Mouse (Mus musculus) lung, embryonic 16.5 days (tissue): ENCODE measurements around the gene Tas1r2. TPM values are rescaled to one million over a fixed set of nuclear protein-coding genes. Genes with fewer than 3 reads are reported as not detected.
A peak's percentile ranks its signal among the peaks of the same experiment; 100 is the strongest.

Experiments used
- ATAC-seq: fragments of 200-750 bp; cut with Nextera tagmentation; 2 replicates; pipeline ENCODE4 v1.8.0; 2017; ENCODE audit warnings: low read depth, mild to moderate bottlenecking, moderate library complexity
- H3K27ac ChIP-seq: fragments of 300-500 bp; sonication (generic); 2 replicates; pipeline ENCODE4 v1.5.1; 2014; ENCODE audit warnings: mild to moderate bottlenecking, control low read depth, low read length
- H3K27me3 ChIP-seq: fragments of 300-500 bp; sonication (generic); 2 replicates; pipeline ENCODE4 v1.6.1; 2014; ENCODE audit warnings: low read depth, low read length, mixed read lengths; ENCODE audit not compliant: control insufficient read depth, insufficient read depth
- H3K36me3 ChIP-seq: fragments of 300-500 bp; sonication (generic); 2 replicates; pipeline ENCODE4 v1.6.1; 2014; ENCODE audit warnings: low read length; ENCODE audit not compliant: control insufficient read depth, insufficient read depth
- H3K4me1 ChIP-seq: fragments of 300-500 bp; sonication (generic); replicated peaks from 2 replicates; pipeline ENCODE4 v1.6.1; 2014; ENCODE audit warnings: low read length, mixed read lengths; ENCODE audit not compliant: control insufficient read depth, insufficient read depth
- H3K4me2 ChIP-seq: fragments of 300-500 bp; sonication (generic); 2 replicates; pipeline ENCODE4 v1.6.1; 2014; ENCODE audit warnings: low read depth, low read length, control low read depth
- H3K4me3 ChIP-seq: fragments of 300-500 bp; sonication (generic); 2 replicates; pipeline ENCODE4 v1.5.1; 2014; ENCODE audit warnings: mild to moderate bottlenecking, low read length, control low read depth
- H3K9ac ChIP-seq: fragments of 300-500 bp; sonication (generic); 2 replicates; pipeline ENCODE4 v1.6.1; 2014; ENCODE audit warnings: low read length, control low read depth
- H3K9me3 ChIP-seq: fragments of 300-500 bp; sonication (generic); 2 replicates; pipeline ENCODE4 v1.6.1; 2016; ENCODE audit warnings: low read length; ENCODE audit not compliant: control insufficient read depth
- WGBS: fragments of 180-500 bp; shearing (Covaris S2); extraction: QIAGEN DNeasy Blood & Tissue Kit; methylation state at CpG from one replicate; pipeline ENCODE4 v1.1.7; 2014; 5-methylcytosine and 5-hydroxymethylcytosine counted together
- polyA plus RNA-seq: library from polyadenylated mRNA; unstranded; fragments of >200 nt; fragmentation: Nextera tagmentation; extraction: Ambion mirVana; gene quantifications from 2 replicates; pipeline ENCODE4 v1.2.1, GENCODE M21; 2015

Tas1r2 gene
- not detected in 2 replicates for polyA plus RNA-seq

DNA sequence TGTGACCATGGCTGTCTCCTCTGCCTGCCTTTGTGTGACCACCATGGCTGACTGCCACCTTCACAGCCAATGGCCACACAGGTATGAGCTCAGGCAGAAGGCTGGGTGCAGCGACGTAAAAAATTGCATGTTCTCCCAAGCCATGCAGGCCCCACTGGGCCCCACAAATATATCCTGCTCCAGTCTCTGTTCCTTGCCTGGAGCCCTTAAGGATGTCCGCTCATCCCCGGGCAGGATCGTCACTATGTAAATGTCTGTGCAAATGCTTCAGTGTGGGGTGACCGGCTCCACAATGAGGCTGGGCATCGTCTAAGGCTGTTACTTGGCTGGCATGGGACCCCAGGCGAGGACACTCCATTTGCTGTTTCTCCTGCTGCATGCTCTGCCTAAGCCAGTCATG lies at the start of gene Tas1r2:
Gene Tas1r2, plus strand, starts transcription at position 301 of the 400 bp plus-strand sequence.
- no peak within 1 kb of the TSS for H3K4me3 ChIP-seq
- H3K27me3 ChIP-seq = no peaks in the 10 kb centered on the region
- H3K9ac ChIP-seq = no peak within 1 kb of the TSS
- H3K9me3 ChIP-seq = no peaks in the 10 kb centered on the region
- WGBS = 84% methylated on average over 8 of the region's 8 CpGs
- no peak for ATAC-seq
- no peak within 1 kb of the TSS for H3K4me2 ChIP-seq
- no peak within 1 kb of the TSS for H3K27ac ChIP-seq
- peaks cover 5% of the 10 kb centered on the region; the same call in 1 of the 2 replicates for H3K36me3 ChIP-seq
- no peaks in the 10 kb centered on the region for H3K4me1 ChIP-seq

- Histone ChIP-seq H3K4me2 (no peak overlapping the region), H3K36me3 (peaks cover 2% of the 10 kb centered on the region; the same call in 1 of the 2 replicates), H3K27me3 (no peaks in the 10 kb centered on the region), H3K9ac (no peak overlapping the region), H3K4me1 (peaks cover 25% of the 10 kb centered on the region), H3K4me3 (no peak overlapping the region), H3K27ac (no peak overlapping the region), H3K9me3 (no peaks in the 10 kb centered on the region)
- no peak for ATAC-seq
- 82% methylated on average over 11 of the region's 11 CpGs for WGBS
These were observed 48.1 kb upstream of the Tas1r2 start for GRCm38 (mm10) chr4:139605216-139605615.

DNA sequence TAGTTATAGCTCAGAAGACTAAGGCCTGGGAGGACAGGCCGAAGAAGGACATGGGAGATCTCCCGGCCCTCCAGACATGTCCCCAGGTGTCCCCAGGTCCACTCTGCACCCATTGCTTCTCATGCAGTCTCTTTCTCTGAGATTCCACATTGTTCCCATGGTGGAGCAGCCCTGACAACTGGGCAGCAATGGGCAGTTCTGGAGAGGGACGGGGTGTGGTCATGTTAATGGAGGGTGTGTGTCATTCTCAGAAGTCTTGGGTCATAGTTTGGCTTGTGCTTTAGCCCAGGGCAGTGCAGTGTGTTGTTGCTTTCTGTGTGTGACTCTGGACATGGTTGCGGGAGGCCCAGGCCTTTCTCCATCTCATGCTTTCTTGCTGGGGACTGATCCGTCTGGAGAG lies 46.6 kb upstream of the Tas1r2 start:
- no peaks in the 10 kb centered on the region for H3K9me3 ChIP-seq
- 95% methylated on average over 5 of the region's 5 CpGs for WGBS
- H3K4me1 ChIP-seq = peaks cover 18% of the 10 kb centered on the region
- H3K4me3 ChIP-seq = no peak overlapping the region
- H3K9ac ChIP-seq = no peak overlapping the region
- ATAC-seq = no peak
- no peak overlapping the region for H3K27ac ChIP-seq
- H3K36me3 ChIP-seq = peaks cover 2% of the 10 kb centered on the region; the same call in 1 of the 2 replicates
- H3K27me3 ChIP-seq = no peaks in the 10 kb centered on the region
- H3K4me2 ChIP-seq = no peak overlapping the region

DNA sequence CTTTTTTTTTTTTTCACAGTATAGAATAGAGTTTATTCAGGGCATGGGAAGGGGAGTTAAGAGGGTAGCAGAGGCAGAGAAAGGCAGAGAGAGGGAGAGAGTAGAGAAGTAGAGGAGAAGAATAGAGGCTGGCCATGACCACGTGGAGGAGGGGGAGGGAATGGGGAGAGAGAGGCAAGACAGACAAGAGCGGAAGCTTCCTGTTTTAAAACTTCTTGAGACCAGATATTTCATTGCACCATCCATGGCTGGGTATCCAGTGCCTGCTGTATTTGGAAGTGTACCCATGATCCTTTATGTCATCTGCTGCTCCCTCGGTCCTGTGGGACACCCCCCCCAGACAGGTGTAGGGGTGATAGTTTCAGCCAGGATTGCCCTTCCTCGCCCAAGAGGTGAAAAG lies 44.4 kb upstream of the Tas1r2 start:
- Histone ChIP-seq H3K9me3 (peaks cover 5% of the 10 kb centered on the region; the same call in 1 of the 2 replicates), H3K36me3 (peaks cover 14% of the 10 kb centered on the region), H3K4me1 (peaks cover 3% of the 10 kb centered on the region; the same call in 1 of the 2 replicates), H3K9ac (no peak overlapping the region), H3K4me2 (no peak overlapping the region), H3K27me3 (no peaks in the 10 kb centered on the region), H3K27ac (no peak overlapping the region), H3K4me3 (no peak overlapping the region)
- ATAC-seq = no peak
- 63% methylated on average over 4 of the region's 4 CpGs for WGBS

DNA sequence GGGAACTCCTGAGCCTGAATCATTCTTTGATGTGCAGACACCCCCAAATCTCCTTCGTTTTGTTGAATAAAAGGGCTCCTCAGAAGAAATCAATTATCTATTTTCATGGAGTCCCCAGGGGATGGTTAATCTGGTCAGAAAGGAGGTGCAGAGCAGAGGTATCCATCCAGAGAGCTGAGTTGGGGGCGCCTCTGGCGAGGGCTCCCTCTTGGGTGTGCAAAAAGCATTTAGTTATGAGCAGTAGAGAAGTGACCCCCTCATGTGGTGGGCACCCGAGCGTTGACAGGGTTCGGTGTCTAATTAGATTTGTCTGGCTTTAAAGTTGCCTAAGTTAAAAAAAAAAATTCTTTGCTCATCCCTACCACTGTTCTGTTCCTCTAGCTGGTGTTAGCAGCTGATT lies 42.4 kb upstream of the Tas1r2 start:
- H3K4me3 ChIP-seq = no peak overlapping the region
- H3K9me3 ChIP-seq = peaks cover 5% of the 10 kb centered on the region; the same call in 1 of the 2 replicates
- peak overlapping the region; percentile 86 for H3K27ac ChIP-seq
- no peaks in the 10 kb centered on the region for H3K27me3 ChIP-seq
- H3K4me1 ChIP-seq = peaks cover 9% of the 10 kb centered on the region; the same call in 1 of the 2 replicates
- H3K4me2 ChIP-seq = no peak overlapping the region
- H3K36me3 ChIP-seq = peaks cover 28% of the 10 kb centered on the region
- WGBS = 71% methylated on average over 6 of the region's 6 CpGs
- ATAC-seq = peak; percentile 18; the same call in 1 of the 2 replicates
- peak overlapping the region; percentile 25 for H3K9ac ChIP-seq

DNA sequence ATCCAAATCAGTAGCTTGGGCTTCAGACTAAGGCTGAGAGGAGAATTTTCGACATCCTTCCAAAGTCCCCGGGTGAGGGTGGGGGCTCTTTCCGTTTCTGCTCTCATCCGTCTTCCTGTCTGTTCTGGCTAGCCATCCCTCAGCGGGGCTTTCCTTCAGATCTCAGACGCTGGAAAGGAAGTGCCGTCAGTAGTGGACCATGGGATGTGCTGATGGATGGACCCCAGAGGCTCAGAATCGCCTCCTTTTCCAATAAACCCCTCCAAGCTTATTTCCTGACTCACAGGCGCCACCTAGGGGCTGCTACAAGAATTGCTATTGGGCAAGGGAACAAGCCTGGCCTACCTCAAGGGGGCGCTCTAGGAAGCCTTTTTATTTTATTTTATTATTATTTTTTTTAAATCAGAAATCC lies 41.8 kb upstream of the Tas1r2 start:
- peaks cover 27% of the 10 kb centered on the region for H3K36me3 ChIP-seq
- WGBS = 6% methylated on average over 10 of the region's 10 CpGs
- no peaks in the 10 kb centered on the region for H3K27me3 ChIP-seq
- H3K4me3 ChIP-seq = no peak overlapping the region
- ATAC-seq = peak; percentile 91
- H3K4me1 ChIP-seq = peaks cover 15% of the 10 kb centered on the region
- peak overlapping the region; percentile 86 for H3K27ac ChIP-seq
- peaks cover 5% of the 10 kb centered on the region; the same call in 1 of the 2 replicates for H3K9me3 ChIP-seq
- peak overlapping the region; percentile 43; the same call in 1 of the 2 replicates for H3K4me2 ChIP-seq
- H3K9ac ChIP-seq = no peak overlapping the region

DNA sequence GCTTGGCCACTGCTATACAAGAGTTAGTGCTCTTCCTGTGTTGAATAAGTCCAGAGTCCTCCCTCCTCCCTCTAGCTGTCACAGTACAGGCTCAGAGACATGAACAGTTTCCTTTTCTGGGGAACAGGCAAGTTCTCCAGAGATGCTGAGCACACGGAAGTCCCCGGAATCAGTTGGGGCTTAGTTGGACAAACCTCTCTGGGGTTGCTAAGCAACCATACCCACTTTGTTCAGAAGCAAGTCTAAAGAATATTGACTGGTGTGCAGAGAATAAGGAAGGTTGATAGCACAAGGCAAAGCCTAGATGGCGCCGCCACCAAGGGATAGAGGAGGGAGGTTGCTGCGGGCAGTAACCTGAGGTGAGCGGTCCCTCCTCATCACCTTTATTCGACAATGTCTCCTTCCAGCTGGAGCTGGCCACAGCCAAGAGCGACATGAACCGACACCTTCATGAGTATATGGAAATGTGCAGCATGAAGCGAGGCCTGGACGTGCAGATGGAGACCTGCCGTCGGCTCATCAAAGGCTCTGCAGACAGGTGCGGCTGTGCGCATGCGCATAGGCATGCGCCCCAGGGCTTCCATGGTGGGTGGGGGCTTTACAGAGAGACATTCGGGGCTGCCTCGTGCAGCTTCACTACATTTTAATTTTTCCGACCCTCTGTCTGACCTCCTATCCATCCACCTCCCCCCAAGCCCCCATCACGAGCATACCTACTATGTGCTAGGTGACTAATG lies 38.6 kb upstream of the Tas1r2 start:
- Histone ChIP-seq H3K9ac (no peak overlapping the region), H3K27me3 (no peaks in the 10 kb centered on the region), H3K4me3 (no peak overlapping the region), H3K4me1 (peaks cover 22% of the 10 kb centered on the region), H3K27ac (no peak overlapping the region), H3K36me3 (peaks cover 25% of the 10 kb centered on the region), H3K9me3 (peaks cover 5% of the 10 kb centered on the region; the same call in 1 of the 2 replicates), H3K4me2 (no peak overlapping the region)
- ATAC-seq = no peak
- 86% methylated on average over 21 of the region's 21 CpGs for WGBS

DNA sequence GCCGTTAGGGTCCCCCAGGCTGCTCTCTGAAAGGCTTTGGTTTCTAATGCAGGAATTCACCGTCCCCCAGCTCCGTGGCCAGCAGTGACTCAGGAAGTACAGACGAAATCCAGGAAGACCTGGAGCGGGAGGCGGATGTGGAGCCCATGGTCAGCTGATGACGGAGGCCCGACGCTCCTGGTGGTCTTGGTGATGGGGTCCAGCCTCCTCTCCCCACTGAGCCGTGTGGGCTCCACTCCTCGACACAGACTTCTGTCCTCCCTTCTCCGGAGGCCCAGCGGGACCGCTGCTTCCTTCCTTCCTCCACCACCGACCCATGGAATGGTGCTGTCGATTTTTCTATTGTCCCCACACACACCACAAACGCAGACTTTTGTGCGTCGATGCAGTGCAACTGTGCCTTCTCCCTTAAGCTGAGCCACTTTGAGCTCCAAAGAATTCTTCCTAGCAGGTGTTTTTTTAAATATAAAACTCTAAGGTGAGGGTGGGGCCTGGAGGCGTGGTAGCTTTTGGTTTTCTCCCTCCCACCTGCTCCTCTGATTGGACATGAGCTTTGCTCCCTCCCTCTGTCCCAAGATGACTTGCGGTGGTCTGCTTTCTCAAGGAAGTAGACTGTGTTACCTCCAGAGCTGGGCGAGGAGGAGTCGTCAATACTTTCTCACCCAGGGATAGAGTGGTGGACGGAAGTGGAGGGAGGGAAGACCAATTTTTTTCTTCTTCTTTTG lies 36.9 kb upstream of the Tas1r2 start:
- Histone ChIP-seq H3K4me1 (peaks cover 19% of the 10 kb centered on the region), H3K27ac (peak overlapping the region; percentile 82), H3K9ac (peak overlapping the region; percentile 69), H3K27me3 (no peaks in the 10 kb centered on the region), H3K4me2 (peak overlapping the region; percentile 68), H3K9me3 (peaks cover 5% of the 10 kb centered on the region; the same call in 1 of the 2 replicates), H3K36me3 (peaks cover 25% of the 10 kb centered on the region), H3K4me3 (peak overlapping the region; percentile 55)
- peak; percentile 87 for ATAC-seq
- 15% methylated on average over 24 of the region's 24 CpGs for WGBS

- no peaks in the 10 kb centered on the region for H3K27me3 ChIP-seq
- peaks cover 5% of the 10 kb centered on the region; the same call in 1 of the 2 replicates for H3K9me3 ChIP-seq
- peaks cover 21% of the 10 kb centered on the region for H3K4me1 ChIP-seq
- H3K4me3 ChIP-seq = peak overlapping the region; percentile 55; the same call in 1 of the 2 replicates
- H3K4me2 ChIP-seq = peak overlapping the region; percentile 68
- ATAC-seq = no peak
- peak overlapping the region; percentile 56 for H3K9ac ChIP-seq
- peaks cover 25% of the 10 kb centered on the region for H3K36me3 ChIP-seq
- 23% methylated on average over 3 of the region's 3 CpGs for WGBS
- H3K27ac ChIP-seq = peak overlapping the region; percentile 82
These were observed 36.4 kb upstream of the Tas1r2 start for GRCm38 (mm10) chr4:139617001-139617364.
